Mouse (Mus musculus): ENCODE results near the gene Cd300lf.

DNA sequence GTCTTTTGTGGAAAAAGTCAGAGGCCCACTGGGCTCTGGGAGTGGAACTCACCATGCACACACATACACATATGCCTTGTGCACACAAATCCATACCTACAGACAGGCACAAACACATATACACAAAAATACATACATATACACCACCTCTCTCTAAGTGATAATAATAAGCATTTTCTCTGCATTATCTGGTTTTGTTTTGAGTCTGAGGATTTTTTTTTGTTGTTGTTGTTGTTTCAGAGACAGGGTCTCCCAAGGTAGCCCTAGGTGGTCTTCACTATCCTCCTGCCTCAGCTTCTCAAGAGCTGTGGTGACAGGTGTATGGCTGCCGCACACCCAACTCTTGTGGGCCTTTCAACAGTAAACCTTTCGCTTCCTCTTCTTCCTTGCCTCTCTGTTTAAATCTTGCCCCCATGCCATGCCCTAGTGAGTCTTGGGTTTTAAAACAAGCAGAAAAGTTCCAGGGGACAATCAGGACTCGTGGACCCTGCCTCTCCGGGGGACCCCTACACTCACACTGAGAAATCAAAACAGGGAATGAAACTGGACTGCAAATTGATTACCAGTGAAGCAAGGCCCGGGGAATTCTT, 33.7 kb downstream of the Cd300lf start:
- TF ChIP-seq CTCF (IDR thresholded peaks at IDR 0.05; ENCODE audit: low read depth) (no peak), EP300 (IDR thresholded peaks at IDR 0.05; ENCODE audit: low read depth) (no peak)
